Mouse (Mus musculus): ENCODE results near the gene Akip1.

The Akip1 gene

DNA sequence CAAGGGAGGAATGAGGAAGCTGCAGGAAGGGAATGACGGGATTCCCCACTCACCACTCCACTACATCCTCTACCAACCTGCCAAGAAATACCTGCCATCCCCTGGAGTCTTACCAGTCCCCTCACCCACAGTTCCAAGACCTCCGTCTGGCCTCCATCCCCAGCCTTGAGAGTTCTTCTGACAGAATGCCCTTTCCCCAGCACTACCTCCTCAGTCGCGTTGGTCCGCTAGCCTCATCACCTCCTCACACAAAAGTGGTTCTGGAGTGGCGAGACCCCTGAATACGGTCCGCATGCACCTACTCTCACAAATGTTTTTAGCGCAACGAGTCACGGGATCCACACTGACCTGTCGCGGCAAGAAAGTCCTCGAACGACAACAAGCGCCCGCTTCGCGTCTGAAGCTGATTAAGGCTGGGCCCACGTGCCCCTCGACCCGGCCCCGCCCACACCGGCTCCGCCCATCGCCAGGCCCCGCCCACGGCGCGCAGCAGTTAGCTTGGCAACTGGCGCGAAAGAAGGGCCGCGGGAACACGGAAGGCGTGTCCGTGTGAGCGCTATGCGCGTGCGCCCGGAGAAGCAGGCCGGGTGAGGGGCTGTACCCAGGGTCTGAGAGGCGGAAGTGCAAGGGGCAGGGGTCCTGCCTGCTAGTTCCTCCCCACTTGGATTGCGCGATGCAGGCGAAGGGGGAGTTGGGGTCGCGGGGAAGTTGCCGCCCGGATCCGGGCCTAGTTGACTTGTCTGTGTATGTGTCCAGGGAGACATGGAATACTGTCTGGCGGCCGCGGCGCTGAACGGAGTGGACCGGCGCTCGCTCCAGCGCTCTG is at the start of gene Akip1, which contains the start of gene St5:
TSS of gene Akip1 (plus strand) at position 501 of the 826 bp plus-strand sequence.
TSS of gene St5 (minus strand) at position 416 of the 826 bp plus-strand sequence.
- peak; percentile 84 for DNase-seq (ENCODE audit: low read depth, low spot score)

DNA sequence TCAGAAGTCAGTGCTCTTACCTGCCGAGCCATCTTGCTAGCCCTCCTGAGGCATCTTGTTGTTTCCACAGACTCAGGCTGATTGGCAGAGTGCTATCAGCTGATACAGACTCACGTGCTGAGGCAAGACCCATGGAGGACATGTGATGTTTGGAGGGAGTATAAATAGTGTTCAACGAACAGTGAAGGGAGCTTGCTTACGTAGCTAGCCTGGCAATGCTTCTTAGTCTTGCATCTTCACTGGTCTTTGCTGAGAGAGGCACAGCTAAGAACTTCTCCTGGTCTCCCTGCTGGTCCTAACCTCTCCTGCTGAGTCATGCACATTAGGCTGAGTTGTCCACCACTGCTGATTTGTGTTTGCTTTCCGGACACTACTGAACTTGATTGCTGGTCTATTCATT is 48.6 kb upstream of the Akip1 start:
- DNase-seq (ENCODE audit: low read depth, low spot score) = no peak

DNA sequence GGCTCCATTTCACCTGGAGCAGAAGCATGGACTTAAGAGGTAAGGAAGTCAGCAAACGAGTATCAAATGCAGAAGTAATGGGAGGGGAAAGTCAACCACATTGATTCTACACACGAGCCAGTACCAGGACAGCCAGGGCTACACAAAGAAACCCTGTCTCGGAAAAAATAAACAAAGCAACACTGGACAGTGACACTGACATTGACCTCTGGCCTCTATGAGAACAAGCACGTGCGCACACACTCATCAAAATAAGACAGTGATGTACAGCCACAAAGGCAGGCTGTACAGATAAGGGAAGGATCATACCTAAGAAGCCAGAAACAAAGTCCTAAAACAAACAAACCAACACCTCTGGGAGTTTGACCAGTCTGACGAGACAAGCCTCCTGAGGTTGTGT is 45.6 kb upstream of the Akip1 start:
- no peak for DNase-seq (ENCODE audit: low read depth, low spot score)

DNA sequence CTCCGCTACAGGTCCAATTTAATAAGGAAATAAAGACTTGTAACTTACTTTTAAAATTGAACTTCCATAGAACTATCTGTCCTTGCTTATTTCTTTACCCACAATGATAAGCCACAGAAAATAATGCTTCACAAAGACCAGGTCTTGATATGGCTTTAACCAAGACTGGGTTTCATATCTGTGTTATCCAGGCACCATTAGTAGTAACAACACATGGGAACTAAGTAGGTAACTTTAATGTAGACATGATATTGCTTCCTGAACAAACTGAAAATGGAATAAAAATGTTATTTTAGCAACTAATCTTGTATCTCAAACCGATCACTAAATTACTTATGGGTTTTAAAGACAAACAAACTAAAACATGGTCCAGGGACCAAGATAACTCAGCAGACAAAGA is 44.2 kb upstream of the Akip1 start:
- no peak for DNase-seq (ENCODE audit: low read depth, low spot score)

DNA sequence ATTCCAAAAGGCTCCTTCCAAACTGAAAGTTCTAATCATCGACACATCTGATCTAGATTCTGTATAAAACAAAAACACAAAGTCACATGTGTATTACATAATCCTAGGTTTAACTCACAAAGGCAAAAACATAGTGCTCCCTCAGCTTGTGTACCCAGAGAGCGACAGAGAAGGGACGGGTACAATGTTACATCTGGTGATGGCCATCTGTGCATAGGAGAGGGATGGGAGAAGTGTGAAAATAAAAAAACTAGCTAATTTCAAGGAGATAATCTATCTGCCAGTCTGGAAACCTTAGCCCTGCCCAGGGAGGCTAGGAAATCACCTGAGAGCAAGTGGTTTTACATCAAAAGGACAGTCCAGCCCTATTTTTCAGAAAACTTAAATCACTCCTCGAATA is 40.9 kb upstream of the Akip1 start:
- DNase-seq (ENCODE audit: low read depth, low spot score) = no peak

DNA sequence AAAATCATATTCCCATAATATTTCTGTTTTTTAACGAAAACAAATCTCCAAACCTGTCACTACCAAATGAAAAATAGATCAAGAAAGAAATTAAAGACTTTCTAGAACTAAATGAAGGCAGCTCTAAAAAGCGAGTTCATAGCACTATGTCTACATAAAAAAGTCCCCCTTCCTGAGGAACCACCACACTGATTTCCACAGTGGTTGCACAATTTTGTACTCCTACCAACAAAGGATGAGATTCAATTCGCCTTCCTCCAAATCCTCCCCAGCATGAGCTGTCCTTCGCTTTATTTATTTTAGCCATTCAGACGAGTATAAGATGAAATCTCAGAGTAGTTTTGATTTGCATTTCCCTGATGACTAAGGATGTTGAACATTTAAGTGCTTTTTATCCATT is 36.8 kb upstream of the Akip1 start:
- no peak for DNase-seq (ENCODE audit: low read depth, low spot score)

DNA sequence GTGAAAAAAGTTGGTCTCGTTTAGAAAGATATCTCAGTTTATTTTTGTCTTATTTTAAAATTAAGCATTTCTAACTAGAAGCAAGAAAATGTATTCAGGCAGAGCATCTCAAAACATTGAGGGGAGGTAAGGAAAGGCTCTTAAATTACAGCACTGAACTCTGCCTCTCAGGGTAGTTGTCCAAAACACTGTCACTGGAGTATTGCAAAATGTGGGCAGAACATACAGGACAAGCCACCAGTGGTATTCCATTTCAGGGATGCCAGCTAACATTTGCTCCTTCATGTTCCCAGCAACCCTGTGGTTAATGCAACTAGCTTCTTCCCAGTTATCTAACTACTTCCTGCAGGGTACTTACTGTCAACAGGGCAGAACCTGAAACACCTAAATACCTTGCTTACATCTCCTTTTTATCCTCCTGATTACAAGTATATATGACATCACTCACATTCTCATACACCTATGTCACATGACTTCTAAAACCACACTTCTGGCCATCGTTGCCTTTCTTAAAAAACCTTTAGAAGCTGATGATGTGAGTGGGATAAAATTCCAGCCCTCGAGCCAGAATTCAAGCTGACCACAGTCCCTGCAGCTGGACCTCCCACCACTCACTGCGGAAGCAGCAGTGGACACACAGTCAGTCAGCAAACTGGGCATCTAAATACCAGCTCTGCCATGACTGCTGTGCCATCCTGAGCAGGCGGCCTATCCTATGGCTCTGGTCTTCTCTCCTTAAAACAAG is 33.9 kb upstream of the Akip1 start:
- no peak for DNase-seq (ENCODE audit: low read depth, low spot score)

DNA sequence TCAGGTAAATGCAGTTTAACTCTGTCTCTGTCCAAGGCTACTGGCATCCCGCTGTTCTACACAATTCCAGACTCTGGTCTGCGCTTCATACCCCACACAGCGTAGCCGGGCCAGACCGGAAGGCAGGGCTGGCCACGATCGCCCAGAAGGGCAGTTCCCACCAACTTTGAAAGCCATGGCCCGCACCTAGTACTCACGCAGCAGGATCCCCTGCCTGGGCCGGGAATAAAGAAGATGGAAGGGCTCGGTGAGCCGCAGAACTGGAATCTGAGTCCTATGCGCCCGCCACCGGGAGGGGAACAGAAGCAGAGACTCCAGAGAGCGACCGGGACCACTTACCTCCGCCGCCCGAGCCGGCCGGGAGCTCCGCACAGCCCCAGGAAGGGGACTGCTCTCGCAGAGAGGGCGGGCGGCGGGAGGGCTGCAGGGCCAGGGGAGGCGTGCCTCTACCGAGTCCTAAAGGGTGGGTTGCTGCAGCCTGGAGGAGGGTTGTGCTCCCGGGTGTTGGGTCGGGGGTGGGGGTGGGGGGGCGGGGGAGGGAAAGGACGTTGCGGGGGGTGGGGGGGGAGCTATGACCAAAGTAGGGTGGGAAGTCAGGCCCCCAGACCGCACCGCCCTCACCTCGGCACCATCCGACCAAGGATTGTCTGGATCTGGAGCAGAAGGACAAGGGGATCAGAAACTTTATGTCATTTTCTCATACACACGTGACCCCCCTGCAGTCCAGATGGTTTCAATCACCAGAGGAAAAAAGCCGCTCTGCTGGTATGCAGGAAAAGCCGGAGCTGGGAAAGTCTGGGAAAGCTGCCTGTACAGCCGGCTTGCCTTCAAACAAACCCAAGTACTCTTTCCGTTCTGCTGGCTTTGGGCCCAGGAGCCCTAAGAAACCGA is 31.7 kb upstream of the Akip1 start:
- DNase-seq (ENCODE audit: low read depth, low spot score) = peak; percentile 78

DNA sequence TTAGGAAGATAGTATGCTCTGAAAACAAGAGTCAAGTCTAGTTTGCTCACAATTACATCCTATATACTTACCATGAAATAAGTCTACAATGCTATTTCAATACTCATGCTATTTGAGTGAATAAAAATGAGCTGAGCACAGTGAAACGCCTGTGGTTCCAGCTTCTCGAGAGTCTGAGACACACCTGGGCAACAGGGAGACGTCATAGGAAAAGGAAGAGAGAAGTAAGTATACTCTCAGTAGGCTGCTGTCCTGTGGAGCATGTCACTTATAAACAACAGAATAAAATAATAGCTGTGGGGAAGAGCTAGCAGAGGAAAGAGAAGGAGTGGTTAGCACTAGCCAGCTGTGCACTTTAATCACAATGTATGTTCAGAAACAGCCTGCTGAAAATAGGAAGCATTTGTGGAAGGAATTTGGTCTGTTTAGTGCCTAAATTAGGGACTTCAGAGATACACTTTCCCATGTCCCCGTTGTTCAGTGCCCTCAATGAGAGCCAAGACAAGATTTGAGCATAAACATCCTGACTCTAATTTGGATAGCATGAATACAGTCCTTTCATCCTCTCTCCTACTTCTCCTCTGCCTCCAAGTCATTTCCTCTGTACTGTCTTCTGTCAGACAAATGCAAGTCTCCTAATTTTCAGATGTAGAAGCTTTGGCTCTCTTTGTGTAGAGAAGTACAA is 28.4 kb upstream of the Akip1 start:
- DNase-seq (ENCODE audit: low read depth, low spot score) = no peak

DNA sequence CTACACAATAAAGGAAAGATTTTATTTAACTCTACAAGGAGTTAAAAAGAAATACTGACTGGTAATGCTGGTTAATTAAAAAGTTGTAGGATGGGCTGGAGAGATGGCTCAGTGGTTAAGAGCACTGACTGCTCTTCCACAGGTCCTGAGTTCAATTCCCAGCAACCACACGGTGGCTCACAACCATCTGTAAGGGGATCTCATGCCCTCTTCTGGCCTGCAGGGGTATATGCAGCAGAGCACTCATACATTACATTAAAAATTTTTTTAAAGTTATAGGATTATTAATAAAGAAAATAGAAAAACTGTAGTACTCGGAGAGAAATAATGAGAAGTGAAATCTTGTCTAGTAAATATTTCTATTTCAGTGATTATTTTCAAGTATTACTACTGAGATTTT is 23.2 kb upstream of the Akip1 start:
- no peak for DNase-seq (ENCODE audit: low read depth, low spot score)

DNA sequence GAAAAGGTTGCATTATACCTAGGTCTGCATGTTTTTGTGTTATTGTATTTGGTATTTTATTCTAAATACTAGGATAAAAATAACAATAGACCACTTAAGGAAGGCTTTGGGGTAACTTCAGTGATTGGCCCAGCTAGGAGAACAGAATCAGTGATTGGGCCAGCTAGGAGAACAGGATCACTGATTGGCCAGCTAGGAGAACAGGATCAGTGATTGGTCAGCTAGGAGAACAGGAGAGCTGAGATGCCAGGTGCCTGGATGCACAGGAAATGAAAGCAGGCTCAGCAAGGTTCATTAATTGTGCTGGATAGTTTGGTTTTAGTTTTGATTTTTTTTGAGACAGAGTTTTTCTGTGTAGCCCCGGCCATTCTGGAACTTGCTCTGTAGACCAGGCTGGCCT is 22.6 kb upstream of the Akip1 start:
- DNase-seq (ENCODE audit: low read depth, low spot score) = no peak

DNA sequence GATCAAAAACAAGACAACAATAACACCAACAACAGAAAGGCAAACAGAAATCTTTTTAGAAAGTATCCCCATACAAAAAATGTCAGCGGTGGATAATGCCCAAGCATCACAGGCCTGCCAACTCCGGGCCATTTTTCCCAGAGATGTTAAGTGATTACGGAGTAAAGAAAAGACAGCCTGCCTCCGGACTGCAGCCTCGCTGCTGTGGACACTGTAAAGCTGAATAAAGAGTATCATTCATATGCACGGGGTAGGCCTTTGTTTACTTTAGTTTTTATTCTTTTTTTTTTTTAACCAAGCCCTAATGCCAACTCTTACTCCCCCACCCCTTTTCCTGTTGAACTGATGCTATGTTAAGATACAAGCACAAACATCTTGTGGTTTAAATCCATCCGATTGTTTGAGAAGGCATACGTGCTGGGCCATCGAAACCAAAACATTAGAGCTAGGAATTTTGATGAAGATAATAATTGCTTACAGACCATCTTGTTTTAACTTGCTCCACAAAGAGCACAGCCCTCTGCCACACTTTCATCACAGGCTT is 16.8 kb upstream of the Akip1 start:
- DNase-seq (ENCODE audit: low read depth, low spot score) = no peak

DNA sequence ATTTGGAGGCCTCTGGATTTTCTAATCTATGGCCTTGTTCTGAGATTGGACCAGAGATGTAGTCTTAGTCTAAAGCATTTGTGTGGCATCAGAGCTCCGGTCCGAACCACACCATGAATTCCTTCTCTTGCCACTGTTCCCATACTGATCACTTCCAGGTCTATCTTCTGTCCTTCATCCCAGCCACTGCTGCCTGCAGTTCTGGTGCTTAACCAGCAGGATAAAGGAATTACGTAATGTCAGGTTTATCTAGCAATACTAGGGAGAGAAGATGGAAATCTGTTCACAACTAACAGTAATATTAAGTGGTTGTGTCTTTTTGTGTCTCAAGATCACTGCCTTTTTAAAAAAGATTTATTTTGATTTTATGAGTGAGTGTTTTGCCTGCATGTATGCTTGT is 13.4 kb upstream of the Akip1 start:
- DNase-seq (ENCODE audit: low read depth, low spot score) = no peak

DNA sequence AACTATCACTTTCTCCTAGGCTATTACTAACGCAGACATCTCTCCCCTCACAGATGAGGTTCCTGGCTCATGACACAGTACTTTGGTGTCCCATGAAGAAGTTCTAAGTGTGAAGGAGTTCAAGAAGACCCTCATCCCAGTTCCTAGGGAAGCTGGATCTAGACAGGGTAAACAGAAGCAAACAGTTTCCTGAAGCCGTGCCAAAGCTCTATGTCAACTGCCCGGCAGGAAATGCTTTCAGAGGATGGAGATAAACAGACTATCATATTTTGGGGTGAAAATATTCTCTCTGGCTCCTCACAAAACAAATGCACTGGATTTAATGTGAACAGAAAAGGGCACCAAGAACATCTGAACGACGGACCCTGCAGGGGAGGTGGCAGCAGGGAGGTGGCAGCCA is 12.5 kb upstream of the Akip1 start:
- DNase-seq (ENCODE audit: low read depth, low spot score) = no peak

DNA sequence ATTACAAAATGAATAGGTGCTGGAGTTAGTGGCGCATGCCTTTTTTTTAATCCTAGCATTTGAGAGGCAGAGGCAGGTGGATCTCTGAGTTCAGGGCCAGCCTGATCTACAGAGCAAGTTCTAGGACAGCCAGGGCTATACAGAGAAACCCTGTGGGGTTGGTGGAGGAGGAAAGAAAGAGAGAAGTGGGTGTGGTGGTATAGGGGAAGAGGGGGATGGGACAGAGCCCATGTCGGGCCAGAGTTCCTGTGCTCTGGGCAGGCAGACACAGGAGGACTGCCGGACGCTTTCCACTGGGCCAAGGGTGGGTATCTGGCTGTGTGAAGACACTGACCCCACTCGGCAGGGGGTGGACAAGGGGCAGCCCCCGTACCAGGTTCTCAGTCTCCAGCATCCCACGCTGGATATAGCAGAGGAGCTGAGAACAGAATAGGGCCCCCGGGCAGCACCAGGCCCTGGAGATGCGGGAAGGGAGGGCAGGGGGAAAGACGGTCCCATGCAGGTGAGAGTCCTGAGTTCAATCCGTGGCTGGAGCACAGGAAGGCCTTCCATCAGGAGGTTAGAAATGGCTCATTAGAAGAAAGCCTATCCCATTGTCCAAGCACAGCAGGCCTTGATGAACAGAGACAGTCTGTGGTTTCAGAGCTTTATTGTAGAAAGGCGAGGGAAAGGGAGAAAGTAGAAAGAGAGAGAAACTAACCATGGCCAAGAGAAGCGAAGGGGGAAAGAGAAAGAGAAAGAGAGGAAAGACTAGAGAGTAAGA is 8.7 kb upstream of the Akip1 start:
- no peak for DNase-seq (ENCODE audit: low read depth, low spot score)

DNA sequence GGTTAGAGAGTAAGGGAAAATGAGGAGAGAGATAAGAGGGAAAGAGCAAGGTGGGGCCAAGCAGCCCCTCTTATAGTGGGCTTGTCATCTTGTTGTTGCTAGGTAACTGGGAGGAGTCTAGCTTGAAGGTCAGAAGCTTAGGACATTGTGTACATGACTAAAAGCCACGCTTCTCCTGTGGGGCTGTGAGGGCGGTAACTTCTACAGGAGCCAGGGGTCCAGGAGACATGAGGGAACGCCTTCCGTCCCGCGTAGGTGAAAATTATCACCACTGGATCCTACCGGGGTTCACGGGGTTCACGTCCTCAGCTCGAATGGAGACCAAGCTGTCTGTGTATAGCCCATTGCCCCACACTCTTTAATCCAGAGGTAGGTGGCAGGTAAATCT is 8.2 kb upstream of the Akip1 start:
- DNase-seq (ENCODE audit: low read depth, low spot score) = no peak

DNA sequence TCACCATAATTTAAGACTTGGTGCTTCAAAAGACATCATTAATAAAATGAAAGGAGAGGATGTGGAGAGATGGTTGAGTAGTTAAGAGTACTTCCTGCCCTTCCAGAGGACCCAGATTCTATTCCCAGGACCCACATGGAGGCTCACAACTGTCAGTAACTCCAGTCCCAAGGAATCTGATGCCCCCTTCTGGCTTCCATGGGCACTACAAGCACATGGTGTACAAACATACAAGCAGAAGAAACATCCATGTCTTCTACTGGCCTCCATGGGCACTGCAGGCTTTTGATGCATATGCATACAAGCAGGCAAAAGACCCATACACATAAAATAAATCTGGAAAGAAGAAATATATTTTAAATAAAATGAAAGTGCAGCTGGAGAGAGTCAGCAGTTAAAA is 3.3 kb upstream of the Akip1 start:
- DNase-seq (ENCODE audit: low read depth, low spot score) = no peak

DNA sequence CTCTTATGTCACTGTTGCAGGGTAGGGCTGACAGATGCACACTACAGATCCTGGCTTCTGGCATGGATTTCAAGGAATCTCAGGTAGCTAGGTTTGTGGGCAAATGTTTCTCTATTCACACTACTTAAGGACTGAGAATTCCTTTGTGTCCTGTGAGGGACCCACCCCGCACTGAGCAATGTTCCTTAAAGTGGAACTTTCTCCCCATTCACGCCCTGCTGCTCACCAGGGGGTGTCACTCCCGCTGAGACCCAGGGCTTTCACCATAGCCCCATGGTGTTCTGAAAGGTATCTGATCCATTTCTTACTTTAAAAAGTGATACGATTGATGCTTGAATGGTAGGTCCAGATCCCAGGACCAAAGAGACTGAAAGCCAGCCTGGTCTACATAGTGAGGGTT is 769 bp upstream of the Akip1 start:
- DNase-seq (ENCODE audit: low read depth, low spot score) = no peak

DNA sequence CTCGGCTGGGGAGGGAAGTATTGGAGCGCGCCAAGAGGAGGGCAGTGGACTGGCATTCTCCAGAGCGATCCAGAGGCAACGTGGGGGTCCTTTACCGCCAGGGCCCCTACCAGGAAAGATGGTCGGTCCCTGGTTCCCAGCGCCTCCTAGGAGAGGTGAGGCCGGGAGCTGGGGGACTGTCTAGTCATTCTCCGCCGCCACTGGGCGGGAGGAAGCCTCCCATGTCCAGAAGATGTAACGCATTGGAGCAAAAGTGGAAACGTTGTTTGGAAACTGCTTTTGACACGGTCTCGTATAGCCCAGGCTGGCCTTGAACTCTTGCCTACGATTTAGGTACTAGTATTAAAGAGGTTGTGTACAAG is 507 bp downstream of the Akip1 start:
- no peak for DNase-seq (ENCODE audit: low read depth, low spot score)

DNA sequence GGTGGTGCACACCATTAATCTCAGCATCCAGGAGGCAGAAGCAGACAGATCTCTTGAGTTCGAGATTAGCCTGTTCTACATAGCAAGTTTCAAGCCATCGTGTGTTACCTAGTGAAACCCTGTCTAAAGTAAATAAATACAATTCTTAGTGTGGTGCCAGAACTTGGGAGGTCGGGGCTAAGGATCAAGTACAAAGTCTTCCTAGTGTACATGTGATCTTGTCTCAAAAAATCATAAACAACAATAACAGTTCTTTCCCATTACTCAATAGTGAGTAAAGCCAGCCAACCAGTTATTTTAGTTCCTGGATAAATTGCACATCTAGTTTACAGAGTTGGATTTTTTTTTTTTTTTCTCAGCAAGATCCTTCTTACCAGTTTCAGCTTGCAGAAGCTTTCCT is 971 bp downstream of the Akip1 start:
- no peak for DNase-seq (ENCODE audit: low read depth, low spot score)

Measured in skeletal muscle tissue, adult 2 months (tissue).